Mouse (Mus musculus): ENCODE results near the gene Cphx3.
"Not testable (repeated sequence)": the region's sequence is repeated elsewhere in the genome, so short reads cannot be mapped to it uniquely, and the experiment has no call there.

DNA sequence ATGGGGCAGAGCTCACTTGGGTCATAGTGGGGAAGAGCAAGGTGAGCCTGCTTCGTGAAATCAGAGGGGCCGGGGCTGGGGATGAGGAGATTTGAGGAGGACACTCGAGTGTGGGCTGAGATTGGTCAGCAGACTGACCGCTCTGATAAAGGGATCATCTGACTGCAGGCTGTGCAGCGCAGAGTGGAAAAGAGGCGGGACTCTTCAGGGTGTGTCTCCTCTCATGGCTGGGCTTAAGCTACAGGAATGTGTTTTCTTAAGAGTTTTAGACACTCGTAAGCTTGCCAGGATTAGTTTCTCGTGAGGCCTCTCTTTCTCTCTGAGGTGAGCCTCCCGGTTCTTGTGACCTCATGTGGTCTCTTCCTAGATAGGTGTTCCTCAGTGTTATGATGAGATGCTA lies 79.1 kb downstream of the Cphx3 start:
- not testable (repeated sequence) for TF ChIP-seq POLR2A (IDR thresholded peaks at IDR 0.05; ENCODE audit: extremely low read depth, insufficient read depth, low read length); CTCF (IDR thresholded peaks at IDR 0.05; ENCODE audit: low read depth, low read length)
